Mouse (Mus musculus): ENCODE data around the gene Dclre1b.

GRCm38 (mm10) chr3:103774009-103774408 lies 35.2 kb downstream of the Dclre1b start:
- TF ChIP-seq CTCF (IDR thresholded peaks at IDR 0.05; ENCODE audit: borderline replicate concordance, insufficient read depth, low read depth, low read length) (no peak), POLR2A (IDR thresholded peaks at IDR 0.05; ENCODE audit: borderline replicate concordance, insufficient read depth, low read length) (no peak)

All from cerebellum, adult 2 months (tissue).